Mouse (Mus musculus): Measurements from ENCODE around the gene Ntn1.

Gene Ntn1

GRCm38 (mm10) chr11:68260399-68260798 lies 140.2 kb downstream of the Ntn1 start:
- DNase-seq = no peak

DNA sequence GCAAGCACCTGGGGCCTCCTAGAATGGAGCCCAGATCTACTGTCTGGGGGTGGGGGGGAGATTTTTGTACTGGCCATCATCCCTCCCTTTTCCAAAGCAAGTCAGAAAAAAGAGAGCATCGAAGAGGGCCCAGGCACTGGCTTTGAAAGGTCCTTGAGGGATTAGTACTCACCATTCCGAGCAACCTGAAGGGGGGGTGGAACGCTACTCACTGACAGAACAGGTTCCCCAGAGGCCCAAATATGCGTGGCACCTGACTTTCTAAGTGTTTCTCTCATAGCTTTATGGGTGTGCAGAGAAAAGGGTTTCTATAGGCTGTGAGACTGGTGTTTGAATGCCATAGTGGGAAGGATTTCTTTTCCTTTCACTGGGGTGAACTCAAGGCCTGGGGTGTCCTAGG lies 142.1 kb downstream of the Ntn1 start:
- no peak for DNase-seq

DNA sequence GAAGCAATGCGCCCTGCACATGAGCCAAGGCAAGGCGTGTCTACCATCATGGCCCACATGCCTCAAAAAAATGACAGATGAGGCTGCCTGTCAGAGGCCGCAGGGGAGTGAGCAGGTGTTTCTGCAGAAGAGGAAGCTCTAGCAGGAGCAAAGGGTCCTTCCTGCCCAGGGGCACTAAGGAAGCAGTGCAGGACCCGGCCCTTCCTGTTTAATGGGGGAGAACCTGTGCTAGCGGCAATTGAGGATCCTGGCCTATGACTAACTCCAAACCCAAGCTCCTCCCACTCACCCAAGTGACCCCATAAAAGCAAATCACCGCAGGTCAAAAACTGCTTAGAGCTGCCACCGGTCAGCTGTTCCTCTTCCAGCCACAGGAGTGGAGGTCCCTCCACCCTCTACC lies 147.1 kb downstream of the Ntn1 start:
- DNase-seq = no peak

- DNase-seq = no peak
Measured at GRCm38 (mm10) chr11:68250106-68250505, 150.5 kb downstream of the Ntn1 start.

DNA sequence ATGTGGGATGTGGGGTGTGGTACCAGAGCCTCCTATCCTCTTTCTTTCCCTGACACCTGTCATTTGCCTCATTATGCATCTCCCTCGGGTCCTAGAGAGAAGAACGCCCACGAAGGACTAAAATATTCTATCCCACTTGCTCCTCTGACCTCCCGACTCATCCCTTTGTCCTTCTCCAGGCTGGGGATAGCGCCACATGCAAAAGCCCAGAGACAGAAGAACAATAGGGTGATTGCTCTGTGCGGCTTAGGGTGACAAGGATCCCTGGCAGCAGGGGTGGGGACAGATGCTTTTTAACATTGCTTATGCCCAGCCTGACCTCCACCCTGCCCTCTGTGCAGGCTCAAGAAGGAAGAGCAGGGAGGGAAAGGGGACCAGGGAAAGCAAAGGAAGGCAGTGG lies 152.7 kb downstream of the Ntn1 start:
- no peak for DNase-seq

DNA sequence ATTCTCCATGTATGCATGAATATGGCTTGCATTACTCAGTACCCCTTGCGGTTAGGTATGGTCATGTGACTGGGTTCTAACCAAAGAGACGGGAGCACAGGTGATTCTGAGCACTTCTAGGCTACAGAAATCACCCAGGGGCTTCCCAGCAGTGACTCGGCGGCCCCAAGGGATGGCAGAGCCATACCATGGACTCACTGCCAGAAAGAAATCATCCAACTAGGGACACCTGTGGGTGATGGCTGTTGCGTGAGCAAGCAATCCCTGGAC lies 155.7 kb downstream of the Ntn1 start:
- no peak for DNase-seq

DNA sequence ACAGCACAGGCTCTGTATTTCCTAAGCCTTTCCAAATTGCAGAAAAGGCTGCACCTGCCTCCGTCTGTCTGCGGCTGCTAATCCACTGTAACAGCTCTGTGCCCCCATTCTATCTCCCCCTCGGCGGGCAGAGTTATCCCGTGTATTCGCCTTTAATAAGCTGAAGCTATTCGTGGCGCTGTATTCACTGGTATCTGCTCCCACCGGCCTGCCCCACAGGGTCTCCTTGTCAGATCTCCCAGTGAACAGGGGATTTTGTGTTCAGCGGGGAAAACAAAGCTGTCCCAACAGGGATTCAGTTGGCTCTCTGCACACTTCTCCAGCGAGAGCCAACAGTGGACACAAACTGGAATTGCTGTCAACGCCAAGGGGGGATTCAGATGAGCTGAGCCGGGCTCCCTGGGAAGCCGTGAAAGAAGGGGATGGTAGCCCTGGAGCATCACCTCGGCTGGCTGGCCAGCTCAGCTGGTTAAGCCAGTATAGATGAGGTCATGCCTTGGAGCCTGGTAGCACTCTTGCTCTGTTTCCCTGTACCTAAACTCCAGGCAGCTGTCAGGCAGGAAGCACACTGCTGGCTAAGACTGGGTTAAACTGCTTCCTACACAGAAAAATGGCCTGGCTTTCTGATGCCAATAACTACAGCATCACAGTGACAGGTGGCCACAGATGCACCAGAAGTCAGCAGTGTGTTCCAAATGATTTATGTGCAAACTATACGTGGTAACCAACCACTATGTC lies 156.2 kb downstream of the Ntn1 start:
- DNase-seq = no peak

DNA sequence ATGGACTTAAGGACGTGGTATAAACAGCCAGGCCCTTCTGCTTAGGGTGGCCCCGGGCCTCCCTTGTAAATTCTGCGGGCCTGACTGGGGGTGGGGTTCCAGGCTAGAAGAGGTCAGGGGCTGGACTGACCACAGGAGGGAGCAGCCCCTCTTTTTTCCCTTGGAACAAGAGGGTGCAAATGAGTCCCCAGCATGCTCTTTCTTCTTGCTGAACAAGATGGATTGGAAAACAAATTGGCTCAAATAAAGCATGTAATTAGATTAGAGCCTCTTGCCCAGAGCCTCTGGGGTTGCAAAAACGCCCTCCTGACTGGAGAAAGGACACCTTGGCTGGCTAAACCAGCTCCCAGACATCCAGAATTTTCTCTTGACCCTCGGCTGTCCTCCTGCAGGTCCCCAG lies 160.9 kb downstream of the Ntn1 start:
- no peak for DNase-seq

- DNase-seq = no peak
Measured at GRCm38 (mm10) chr11:68233469-68233965, 167.1 kb downstream of the Ntn1 start.

DNA sequence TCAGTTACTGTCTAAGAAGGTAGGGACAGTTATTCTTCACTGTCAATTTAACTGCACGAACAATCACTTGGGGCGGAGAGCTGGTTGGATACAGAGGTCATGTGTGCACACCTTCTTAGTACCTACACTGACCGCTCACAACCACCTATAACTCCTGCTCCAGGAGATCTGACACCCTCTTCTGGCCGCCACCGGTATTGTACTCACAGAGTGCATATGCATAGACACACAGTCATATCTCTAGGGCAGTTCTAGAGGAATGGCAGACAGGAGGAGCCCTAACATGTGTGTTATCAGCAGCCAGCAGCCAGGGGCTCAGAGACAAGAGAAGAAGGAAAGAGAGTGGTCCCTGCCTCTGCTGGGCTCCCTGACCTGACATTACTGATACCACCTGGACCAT lies 169.1 kb downstream of the Ntn1 start:
- no peak for DNase-seq

DNA sequence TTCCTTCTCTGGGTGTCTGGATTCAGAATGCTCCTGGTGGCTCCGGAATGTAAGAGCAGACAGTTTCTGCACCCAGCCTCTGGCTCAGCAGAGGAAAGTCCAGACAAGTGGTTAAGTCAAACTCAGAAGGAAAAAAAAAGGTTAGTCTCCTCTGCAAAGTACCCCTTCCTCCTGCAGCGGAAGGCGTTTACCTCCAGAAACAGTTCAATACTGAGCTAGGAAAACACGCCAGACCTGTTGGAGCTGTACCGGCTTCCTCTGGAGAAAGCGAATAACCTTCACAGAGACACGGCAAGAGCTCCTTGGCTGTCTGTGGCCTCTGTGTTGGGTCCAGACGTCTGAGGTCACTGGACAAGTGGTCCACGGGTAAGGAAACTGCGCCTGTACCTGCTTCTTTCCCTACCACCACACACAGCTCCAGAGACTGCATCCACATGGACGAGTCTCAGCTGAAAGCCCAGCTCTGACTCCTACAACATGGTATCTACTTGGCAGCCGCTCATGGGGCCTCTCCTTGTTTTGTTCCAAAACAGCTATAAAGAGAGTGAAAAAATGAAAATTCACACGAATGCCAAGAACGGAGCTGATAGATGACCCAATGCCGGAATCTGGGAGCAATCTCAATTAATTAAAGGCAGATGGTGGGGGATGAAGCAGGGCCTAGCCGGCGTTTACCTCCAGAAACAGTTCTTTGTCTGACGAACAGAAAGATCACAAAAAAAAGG lies 171.5 kb downstream of the Ntn1 start:
- no peak for DNase-seq

DNA sequence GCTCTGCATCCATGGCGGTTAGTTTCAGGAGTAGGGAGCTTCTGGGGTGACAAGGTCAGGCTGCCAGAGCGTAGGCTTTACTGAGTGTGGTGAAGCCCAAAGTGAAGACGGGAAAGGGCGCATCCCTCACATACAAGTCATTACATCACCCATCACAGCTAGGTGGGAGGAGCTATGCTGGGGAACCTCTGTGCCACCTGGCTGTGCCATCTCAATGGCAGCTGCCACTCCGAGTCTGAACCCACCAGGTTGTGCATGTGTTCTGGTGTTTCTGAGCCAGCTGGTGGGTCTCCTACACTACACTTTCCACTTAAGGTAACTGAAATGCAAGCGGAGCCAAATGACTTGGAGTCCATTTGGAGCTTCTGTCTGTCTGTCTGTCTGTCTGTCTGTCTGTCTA lies 172.8 kb downstream of the Ntn1 start:
- DNase-seq = no peak

DNA sequence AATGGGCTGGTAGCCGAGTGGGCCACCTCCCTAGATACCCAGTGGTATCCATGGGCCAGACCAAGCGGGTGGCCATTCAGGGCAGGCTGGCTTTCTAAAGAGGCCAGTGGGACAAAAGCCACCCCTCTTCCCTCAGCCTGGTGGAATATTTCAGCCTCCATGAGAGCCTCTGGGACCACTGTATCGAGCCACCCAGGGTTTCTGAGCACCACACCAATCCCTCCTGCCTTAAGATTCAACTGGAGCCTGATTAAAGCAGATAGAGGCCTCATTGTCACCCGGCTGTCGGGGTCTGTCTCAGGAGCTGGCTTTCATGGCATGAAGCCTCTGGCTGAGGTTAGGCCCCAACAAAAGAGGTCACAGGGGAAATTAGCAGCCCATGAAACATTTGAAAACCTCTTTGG lies 174.0 kb downstream of the Ntn1 start:
- DNase-seq = no peak

DNA sequence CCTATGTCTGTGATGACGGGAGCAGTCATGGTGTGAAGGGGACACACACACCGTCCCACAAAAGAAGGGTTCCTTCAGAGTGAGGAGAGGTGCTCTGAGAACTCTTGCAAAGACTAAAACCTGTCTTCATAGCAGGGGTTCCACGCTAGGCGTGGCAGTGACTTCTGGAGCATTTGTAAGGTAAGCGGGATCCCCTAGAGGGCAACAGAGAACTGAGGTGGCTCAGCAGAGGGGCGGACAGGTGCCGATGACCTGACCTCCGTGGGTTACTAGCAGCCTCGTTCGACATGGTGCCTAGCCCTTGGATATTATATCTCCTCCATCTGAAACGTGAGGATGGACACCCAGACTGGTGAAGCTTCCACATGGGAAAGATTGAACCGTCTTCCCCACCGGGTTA lies 177.5 kb downstream of the Ntn1 start:
- DNase-seq = no peak

GRCm38 (mm10) chr11:68222209-68222608 lies 178.4 kb downstream of the Ntn1 start:
- DNase-seq = no peak

- no peak for DNase-seq
Measured at GRCm38 (mm10) chr11:68220733-68221132, 179.9 kb downstream of the Ntn1 start.

- no peak for DNase-seq
Measured at GRCm38 (mm10) chr11:68216041-68216440, 184.6 kb downstream of the Ntn1 start.

DNA sequence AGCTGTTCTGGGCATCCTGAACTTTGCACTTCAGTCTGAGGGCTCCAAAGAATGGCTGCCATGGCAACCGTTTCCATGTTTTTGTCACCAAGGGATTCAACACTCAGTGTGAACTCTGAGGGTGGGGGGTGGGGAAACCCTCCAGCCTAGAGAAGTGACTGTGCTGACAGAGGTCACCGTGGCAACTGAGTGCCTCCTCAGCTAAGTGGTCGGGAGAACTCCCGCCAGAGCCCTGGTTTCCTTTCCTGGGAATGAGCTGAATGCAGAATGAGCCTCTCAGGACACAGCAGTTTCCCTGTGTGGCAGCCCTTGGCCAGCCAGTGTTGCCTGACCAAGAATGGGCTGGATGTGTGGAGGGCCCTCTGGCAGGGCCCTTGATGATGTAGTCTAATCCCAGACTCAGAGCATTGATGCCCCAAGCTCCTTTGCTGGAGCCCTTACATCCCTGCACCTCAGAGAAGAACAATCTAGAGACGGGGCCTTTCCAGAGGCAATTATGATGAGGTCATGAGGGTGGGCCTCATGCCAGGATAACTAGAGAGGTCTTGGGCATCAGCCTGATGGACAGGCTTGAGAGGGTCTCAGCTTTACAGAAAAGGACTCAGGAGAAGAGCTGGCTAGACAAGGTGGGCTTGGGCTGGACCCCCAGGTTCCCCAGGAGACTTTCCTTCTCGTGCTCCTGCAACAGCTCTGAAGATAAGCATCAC lies 185.3 kb downstream of the Ntn1 start:
- no peak for DNase-seq

DNA sequence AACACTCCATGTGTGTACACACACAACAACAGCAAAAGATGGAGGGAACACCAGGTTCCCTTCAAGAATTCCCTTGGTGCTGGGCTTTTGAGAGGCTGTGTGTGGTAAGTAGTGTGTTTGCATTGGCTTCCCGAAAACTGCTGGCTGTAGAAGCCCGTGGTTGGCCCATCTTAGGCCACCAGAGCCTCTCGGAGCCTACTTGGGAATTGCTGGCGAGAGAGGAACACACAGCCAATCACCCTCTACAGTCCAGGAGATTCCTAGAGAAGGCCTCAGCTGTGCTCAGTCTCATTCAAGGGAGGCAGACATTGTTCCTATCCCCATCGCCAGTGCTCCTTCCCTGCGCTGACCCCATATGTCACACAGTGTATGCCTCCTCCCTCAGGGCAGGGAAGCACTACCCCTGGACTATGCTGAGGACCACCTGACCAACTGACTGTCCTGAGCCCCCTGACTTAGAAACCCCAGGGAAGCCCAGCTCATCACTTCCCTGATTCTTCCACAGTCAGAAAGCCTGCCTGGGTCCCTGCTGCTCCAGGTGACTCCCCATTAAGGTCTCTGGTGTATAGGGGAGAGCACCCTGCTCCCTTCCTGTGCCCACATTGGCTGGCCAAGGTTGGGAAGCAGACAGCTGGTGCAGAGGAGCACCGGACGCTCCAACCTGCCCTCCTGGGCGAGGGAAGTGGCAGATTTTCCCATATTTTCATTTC lies 186.0 kb downstream of the Ntn1 start:
- no peak for DNase-seq

DNA sequence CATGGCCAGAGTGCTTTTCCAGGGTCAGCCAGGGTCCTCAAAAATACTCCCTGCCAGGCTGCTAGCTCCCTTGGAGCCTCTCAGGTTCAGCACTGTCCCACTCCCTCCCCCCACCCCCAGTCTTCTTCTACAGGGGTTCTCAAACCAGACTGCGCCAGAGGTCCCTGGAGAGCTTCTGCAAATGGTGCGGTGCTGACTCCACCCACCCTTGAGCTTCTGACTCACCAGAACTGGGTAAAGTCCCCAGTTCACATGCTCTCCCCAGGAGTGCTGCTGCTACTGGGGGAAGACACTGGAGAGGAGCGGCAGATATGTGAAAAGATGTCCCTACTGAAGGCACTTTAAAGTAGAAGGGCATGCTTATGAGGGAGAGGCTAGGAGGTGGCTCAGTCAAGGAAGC lies 186.7 kb downstream of the Ntn1 start:
- no peak for DNase-seq

- no peak for DNase-seq
Measured at GRCm38 (mm10) chr11:68211924-68212578, 188.6 kb downstream of the Ntn1 start.

DNA sequence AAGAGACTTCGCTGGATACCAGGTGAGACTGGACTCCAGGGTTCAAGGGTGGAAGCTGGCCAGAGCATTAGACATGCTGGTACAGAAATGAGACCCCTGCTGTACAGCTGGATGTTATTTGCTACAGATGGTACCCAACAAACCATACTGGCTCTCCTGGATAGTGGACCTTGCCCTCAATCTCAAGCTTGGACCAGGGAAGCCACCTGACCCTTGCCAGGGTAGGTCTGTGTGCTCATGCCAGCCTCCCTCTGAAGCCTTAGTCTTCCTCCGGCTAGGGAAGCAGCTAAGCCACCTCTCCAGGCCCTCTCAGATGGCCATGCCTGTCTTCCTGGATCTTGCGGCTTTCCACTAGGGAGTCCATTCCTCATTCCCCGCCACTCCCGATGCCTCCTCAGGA lies 189.9 kb downstream of the Ntn1 start:
- DNase-seq = no peak

DNA sequence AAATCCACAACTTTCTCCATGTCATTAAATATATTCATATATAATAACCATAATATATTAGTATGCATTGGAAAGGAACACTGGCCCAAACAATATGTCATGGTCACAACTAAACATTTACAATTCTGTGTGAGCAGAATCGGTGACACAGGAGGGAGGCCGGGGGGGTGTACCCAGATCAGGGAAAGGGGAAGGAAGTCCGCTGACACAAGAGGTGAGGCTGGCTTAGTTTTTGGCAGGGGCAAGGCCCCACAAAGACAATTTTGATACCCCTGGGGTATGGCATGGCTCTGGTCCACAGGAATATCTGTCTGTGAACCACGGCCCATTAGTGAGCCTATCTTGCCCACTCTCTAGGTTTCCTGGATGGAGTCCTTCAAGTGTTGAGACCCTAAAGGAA lies 191.1 kb downstream of the Ntn1 start:
- no peak for DNase-seq
